Mouse (Mus musculus): ENCODE results near the gene Prkcsh. TPM values are rescaled to one million over a fixed set of nuclear protein-coding genes. Genes with fewer than 3 reads are reported as not detected.
A peak's percentile ranks its signal among the peaks of the same experiment; 100 is the strongest.

Gene Prkcsh
- polyA plus RNA-seq, 1 experiment from 2014 or later, result 52.6 TPM

DNA sequence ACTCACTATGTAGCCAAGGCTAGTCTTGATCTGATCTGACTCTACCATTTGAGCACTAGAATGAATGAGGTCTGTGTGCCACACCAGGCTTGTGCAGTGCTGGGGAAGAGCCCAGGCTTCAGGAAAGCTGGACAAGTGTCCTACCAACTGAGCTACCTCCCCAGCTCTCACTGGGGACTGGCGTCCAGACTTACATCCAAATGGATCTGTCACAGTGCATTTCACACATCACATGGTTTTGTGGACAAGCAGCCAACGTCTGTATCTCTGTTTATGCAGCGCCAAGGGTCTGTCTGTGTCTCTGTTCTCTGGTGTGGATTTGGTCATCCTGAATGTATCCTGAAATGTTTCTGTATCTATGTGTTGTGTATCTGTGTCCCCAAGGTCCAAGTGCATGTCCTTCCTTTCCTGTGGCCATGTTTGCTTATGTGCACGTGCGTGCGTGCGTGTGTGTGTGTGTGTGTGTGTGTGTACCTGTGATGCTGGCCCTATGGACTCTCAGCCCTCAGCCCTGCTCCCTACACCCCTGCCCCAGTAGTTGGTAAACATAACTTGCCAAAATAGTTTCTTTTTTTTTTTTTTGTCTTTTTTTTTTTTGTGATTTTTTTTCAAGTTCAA, 14.7 kb downstream of the Prkcsh start:
- Histone ChIP-seq H3K4me3 (replicated peaks) (no peak overlapping the region), H3K27ac (no peak overlapping the region), H3K27me3 (no peaks in the 10 kb centered on the region), H3K9me3 (replicated peaks) (no peaks in the 10 kb centered on the region), H3K9ac (no peak overlapping the region), H3K36me3 (peaks cover 25% of the 10 kb centered on the region), H3K4me1 (replicated peaks) (0 out of 2 replicates have a peak, but pooled peaks cover 3% of the 10 kb centered on the region), H3K4me2 (no peak overlapping the region)
- 68% methylated on average over 7 of the region's 7 CpGs for WGBS (ENCODE audit: insufficient replicate concordance)
- DNase-seq (no peak), ATAC-seq (ENCODE audit: low read depth) (0 out of 2 replicates have a peak, but pooled peaks have one; percentile 25)

DNA sequence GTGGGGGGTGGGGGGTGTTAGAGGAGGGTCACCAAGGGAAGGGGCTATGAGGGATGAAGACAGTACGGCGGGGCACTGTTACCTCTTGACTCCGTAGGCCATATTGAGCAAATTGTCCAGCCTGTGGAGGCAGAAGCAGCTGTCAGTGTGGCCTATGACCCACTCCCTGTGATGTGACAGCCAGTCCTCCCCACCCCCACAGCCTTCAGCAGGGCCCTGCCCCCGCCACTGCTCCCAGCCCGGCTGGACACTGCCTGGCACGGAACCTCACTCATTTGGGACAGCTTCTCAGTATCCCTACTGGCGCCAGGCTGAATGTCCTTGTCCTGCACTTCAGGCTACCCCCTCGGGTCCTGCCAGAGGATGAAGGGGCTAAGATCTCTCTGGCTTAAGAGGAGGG, 22.0 kb downstream of the Prkcsh start:
- H3K4me1 ChIP-seq (replicated peaks), result peaks cover 14% of the 10 kb centered on the region
- WGBS (ENCODE audit: insufficient replicate concordance), result 62% methylated on average over 8 of the region's 8 CpGs
- no peak for DNase-seq
- no peaks in the 10 kb centered on the region for H3K36me3 ChIP-seq
- H3K9ac ChIP-seq, result no peak overlapping the region
- no peak overlapping the region for H3K27ac ChIP-seq
- H3K4me2 ChIP-seq, result no peak overlapping the region
- peak; percentile 58; the same call in 1 of the 2 replicates for ATAC-seq (ENCODE audit: low read depth)
- H3K27me3 ChIP-seq, result peaks cover 4% of the 10 kb centered on the region
- no peaks in the 10 kb centered on the region for H3K9me3 ChIP-seq (replicated peaks)
- no peak overlapping the region for H3K4me3 ChIP-seq (replicated peaks)

DNA sequence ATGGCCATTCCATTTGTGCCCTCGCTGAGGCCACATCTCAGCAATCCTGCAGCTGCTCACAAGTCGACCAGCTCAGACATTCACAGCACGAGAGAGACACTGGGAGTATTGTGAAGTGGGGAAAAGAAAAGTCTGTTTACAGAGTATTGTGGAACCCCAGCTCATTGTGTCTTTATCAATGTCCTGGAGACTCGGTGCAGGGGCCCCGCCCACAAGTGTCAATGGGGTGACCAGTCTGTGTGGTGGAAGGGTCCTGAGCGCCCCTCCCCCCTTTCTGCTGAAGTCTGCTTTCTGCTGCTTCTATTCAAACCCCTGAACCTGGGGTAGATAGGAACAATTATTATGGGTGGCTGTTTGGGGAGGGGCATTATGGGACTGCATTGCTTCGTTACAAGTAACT, 25.9 kb downstream of the Prkcsh start:
- Histone ChIP-seq H3K4me2 (no peak overlapping the region), H3K4me3 (replicated peaks) (no peak overlapping the region), H3K9me3 (replicated peaks) (no peaks in the 10 kb centered on the region), H3K27me3 (peaks cover 10% of the 10 kb centered on the region; the same call in 1 of the 2 replicates), H3K36me3 (no peaks in the 10 kb centered on the region), H3K4me1 (replicated peaks) (peaks cover 14% of the 10 kb centered on the region), H3K9ac (no peak overlapping the region), H3K27ac (no peak overlapping the region)
- ATAC-seq (ENCODE audit: low read depth), result no peak
- DNase-seq, result no peak
- 36% methylated on average over 7 of the region's 7 CpGs for WGBS (ENCODE audit: insufficient replicate concordance)

DNA sequence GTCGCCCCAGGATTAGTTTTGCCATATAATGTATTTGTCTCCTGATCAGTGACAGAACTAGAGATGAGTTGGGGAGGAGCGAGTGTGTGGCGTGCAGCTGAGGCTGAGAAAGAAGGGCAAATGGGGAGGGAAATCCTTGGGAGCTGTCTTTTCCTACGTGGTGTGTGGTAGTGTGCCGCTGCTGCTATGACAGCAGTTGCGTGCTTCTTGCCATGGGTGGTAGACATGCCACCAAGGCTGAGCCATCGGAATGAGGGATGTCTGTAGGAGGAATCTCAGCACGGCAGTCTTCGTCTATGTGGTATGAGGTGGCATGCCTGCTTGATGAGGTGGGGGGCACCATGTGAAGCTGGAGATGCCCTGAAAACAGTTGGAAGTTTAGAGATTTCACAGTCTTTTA, 27.8 kb downstream of the Prkcsh start:
- H3K9me3 ChIP-seq (replicated peaks), result no peaks in the 10 kb centered on the region
- H3K36me3 ChIP-seq, result no peaks in the 10 kb centered on the region
- H3K27ac ChIP-seq, result no peak overlapping the region
- WGBS (ENCODE audit: insufficient replicate concordance), result 76% methylated on average over 9 of the region's 9 CpGs
- peaks cover 10% of the 10 kb centered on the region for H3K4me1 ChIP-seq (replicated peaks)
- no peak for DNase-seq
- ATAC-seq (ENCODE audit: low read depth), result no peak
- H3K4me2 ChIP-seq, result no peak overlapping the region
- no peak overlapping the region for H3K9ac ChIP-seq
- peaks cover 6% of the 10 kb centered on the region; the same call in 1 of the 2 replicates for H3K27me3 ChIP-seq
- no peak overlapping the region for H3K4me3 ChIP-seq (replicated peaks)

DNA sequence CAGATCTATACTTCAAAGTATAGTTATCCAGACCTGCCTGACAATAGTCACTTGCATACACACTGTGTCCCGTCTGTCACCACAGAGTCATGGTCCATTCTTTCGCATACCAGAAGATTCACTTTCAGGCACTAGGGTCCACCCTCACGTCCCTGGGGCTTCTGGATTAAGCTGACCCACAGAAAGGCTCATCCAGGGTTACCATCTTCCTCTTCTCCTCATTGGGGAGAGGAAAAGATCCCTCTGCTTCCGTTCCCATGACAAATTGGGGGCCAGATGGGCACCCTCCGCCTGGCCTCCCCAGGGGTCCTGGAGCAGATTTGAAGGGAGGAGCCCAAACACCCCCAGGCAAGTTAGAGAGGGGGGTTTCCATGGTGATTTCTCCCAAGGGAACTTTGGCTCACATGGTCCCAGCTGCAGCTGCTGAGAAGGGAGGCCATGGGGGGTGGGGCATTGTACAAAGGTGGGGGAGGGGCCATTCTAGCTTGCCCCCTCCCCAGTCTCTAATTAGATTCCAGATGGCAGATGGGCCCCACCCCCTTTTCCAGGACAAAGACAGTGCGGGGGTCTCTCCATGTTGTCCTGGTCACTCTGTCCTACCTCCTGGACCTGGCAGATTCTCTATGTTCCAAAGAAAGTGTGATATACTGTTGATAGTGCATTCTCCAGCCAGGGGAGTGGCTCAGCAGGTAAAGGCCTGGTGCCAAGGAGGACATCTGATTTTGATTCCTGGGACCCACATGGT, 32.9 kb downstream of the Prkcsh start:
- Histone ChIP-seq H3K27ac (no peak overlapping the region), H3K4me1 (replicated peaks) (no peaks in the 10 kb centered on the region), H3K9ac (no peak overlapping the region), H3K36me3 (no peaks in the 10 kb centered on the region), H3K9me3 (replicated peaks) (no peaks in the 10 kb centered on the region), H3K27me3 (peaks cover 6% of the 10 kb centered on the region; the same call in 1 of the 2 replicates), H3K4me3 (replicated peaks) (no peak overlapping the region), H3K4me2 (no peak overlapping the region)
- DNase-seq, result no peak
- WGBS (ENCODE audit: insufficient replicate concordance), result 52% methylated on average over 6 of the region's 6 CpGs
- ATAC-seq (ENCODE audit: low read depth), result no peak

DNA sequence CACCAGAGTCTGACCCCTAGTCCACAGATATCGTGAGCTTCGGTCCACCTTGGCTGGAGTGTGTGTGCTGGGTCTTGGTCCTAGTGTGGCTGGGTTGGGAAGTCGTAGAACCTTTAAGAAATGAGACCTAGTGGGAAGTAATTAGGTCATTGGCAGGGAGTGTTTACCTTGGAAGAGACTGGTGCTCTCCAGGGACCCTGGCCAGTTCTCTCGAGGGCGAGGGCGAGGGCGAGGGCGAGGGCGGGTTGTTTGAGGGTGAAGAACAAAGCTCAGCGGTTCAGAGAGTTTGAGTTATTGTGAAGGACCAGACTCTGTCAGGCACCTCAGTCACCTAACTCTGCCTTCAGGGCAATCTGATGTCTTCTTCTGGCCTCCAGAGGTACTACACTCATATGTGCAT, 35.2 kb downstream of the Prkcsh start:
- 63% methylated on average over 10 of the region's 10 CpGs for WGBS (ENCODE audit: insufficient replicate concordance)
- H3K4me3 ChIP-seq (replicated peaks), result no peak overlapping the region
- H3K9ac ChIP-seq, result no peak overlapping the region
- ATAC-seq (ENCODE audit: low read depth) (no peak), DNase-seq (no peak)
- H3K27ac ChIP-seq, result no peak overlapping the region
- H3K9me3 ChIP-seq (replicated peaks), result no peaks in the 10 kb centered on the region
- no peaks in the 10 kb centered on the region for H3K27me3 ChIP-seq
- H3K4me2 ChIP-seq, result no peak overlapping the region
- H3K36me3 ChIP-seq, result no peaks in the 10 kb centered on the region
- no peaks in the 10 kb centered on the region for H3K4me1 ChIP-seq (replicated peaks)

DNA sequence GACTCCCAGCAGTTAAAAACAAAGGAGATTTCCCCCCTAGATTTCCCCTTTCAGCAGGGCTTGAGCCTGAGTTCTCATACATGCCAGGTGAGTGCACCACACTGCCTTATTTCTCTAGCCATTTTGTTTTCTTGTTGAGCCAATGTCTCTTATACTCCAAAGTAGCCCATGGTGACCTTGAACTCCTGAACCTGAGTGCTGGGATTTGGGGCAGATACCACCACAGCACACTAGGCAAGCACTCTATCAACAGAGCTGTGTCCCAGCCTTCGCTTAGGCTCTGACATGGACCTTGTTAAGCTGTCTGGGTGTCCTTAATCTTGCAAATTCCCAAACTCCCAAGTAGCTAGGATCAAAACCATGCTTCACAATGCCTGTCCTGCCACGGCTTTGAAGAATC, 39.2 kb downstream of the Prkcsh start:
- H3K4me2 ChIP-seq, result no peak overlapping the region

DNA sequence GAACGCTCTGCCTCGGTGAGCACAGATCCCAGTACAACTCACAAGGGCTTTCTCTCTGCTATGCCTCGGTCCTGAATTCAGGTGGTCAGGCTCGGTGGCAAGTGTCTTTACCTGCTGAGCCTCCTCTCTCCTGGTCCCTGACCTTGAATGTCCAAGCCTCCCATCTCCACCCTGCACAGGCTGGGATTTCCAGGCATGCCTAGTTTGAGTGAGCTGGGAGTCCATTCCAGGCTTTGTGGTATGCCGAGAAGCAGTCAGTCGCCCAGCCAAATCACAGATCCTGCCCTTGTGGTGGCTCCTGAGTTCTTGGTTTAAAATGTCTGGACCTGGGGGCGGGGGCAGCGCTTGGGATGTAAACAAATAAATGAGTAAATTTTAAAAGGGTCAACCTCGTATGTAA, 44.7 kb downstream of the Prkcsh start:
- DNase-seq, result no peak
- Histone ChIP-seq H3K4me3 (replicated peaks) (no peak overlapping the region), H3K9ac (no peak overlapping the region), H3K36me3 (no peaks in the 10 kb centered on the region), H3K4me2 (no peak overlapping the region), H3K4me1 (replicated peaks) (peaks cover 29% of the 10 kb centered on the region), H3K27me3 (peaks cover 50% of the 10 kb centered on the region), H3K9me3 (replicated peaks) (no peaks in the 10 kb centered on the region), H3K27ac (no peak overlapping the region)
- 49% methylated on average over 9 of the region's 9 CpGs for WGBS (ENCODE audit: insufficient replicate concordance)
- no peak for ATAC-seq (ENCODE audit: low read depth)

More for the DNA sequence above, 39.2 kb downstream of the Prkcsh start:
- Histone ChIP-seq H3K9ac (no peak overlapping the region), H3K4me3 (replicated peaks) (no peak overlapping the region), H3K36me3 (no peaks in the 10 kb centered on the region), H3K27me3 (peaks cover 2% of the 10 kb centered on the region; the same call in 1 of the 2 replicates), H3K9me3 (replicated peaks) (no peaks in the 10 kb centered on the region), H3K27ac (no peak overlapping the region), H3K4me1 (replicated peaks) (no peaks in the 10 kb centered on the region)
- 49% methylated on average over 2 of the region's 2 CpGs for WGBS (ENCODE audit: insufficient replicate concordance)
- DNase-seq, result no peak
- no peak for ATAC-seq (ENCODE audit: low read depth)

DNA sequence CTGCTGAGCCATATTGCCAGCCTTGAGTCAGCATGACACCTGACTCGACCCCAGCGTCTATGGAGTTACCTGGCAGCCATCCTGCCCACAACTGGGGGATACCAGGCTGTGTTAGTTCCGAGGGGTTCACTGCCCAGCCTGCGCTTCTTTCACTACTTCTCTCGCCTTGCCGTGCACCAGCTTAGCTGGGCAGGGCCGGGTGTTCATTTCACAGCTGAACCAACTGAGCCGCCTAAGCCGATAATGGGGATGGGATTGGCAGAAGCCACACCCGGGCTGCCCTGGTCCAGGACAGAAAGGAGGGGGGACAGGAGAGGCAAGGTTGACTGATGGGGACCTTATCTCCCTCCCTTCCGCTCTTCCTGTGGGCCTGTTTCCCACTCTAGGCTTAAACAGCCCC, 46.7 kb downstream of the Prkcsh start:
- WGBS (ENCODE audit: insufficient replicate concordance), result 61% methylated on average over 11 of the region's 11 CpGs
- no peak for ATAC-seq (ENCODE audit: low read depth)
- H3K27me3 ChIP-seq, result peaks cover 70% of the 10 kb centered on the region

DNA sequence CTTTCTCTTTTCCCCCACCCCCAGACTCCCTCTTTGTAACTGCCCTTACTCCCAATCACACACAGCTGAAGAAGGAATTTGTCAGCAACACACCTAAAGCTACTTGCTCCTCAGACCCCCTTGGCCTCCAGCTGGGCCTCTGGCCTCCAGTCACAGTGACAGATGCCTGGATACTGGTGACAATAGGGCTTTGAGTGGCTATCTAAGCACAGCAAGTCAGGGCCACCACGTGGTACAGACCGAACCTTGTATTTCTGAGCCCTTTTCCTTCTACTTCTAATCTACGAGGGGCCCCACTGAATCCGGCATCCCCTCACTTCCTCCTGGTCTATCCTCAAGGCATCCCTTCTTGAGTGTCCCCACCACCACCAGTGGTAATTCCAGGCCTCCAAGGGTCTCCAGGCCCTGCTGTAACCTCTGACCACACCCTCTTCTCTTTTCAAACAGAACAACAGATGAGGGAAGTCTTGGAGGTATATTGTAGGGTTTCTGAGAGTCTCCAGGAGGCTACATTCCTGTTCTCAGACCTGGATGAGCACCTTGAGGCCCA, 47.2 kb downstream of the Prkcsh start:
- Histone ChIP-seq H3K4me1 (replicated peaks) (peaks cover 35% of the 10 kb centered on the region), H3K36me3 (no peaks in the 10 kb centered on the region), H3K4me3 (replicated peaks) (no peak overlapping the region), H3K4me2 (peak overlapping the region; percentile 68; the same call in 1 of the 2 replicates), H3K9ac (no peak overlapping the region), H3K27me3 (peaks cover 74% of the 10 kb centered on the region), H3K9me3 (replicated peaks) (no peaks in the 10 kb centered on the region), H3K27ac (no peak overlapping the region)
- ATAC-seq (ENCODE audit: low read depth) (no peak), DNase-seq (no peak)
- WGBS (ENCODE audit: insufficient replicate concordance), result 49% methylated on average over 4 of the region's 4 CpGs

More for the DNA sequence above, 46.7 kb downstream of the Prkcsh start:
- H3K9ac ChIP-seq, result no peak overlapping the region
- H3K4me2 ChIP-seq, result no peak overlapping the region
- no peaks in the 10 kb centered on the region for H3K9me3 ChIP-seq (replicated peaks)
- no peak for DNase-seq
- no peak overlapping the region for H3K27ac ChIP-seq
- H3K36me3 ChIP-seq, result no peaks in the 10 kb centered on the region
- H3K4me1 ChIP-seq (replicated peaks), result peaks cover 30% of the 10 kb centered on the region
- no peak overlapping the region for H3K4me3 ChIP-seq (replicated peaks)

DNA sequence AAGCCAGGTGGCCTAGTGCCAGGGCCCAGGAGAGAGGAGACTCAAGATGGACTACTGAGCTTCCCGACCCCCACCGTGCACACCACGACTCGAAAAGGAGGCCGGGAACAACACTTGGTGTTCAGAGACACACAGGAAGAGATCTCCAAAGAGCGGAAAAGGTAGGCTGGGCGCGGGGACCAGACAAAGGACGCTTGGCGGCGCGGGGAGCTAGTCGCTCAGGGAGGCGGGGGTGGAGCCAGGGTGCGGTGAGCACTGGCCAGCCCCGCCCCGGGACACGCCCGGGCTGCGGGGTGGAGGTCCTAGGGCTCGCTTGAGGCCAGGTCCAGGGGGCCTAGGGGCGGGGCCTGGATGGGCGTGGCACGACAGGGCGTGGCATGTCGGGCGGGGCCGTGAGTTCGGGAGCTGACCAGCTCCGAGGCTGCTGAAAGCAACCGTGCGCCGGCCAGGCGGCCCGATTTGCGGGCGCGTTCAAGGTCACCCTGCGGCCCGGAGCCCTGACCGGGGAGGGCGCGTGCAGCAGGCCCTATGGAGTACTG, 47.8 kb downstream of the Prkcsh start:
- ATAC-seq (ENCODE audit: low read depth), result peak; percentile 72
- Histone ChIP-seq H3K4me2 (peak overlapping the region; percentile 68), H3K9ac (no peak overlapping the region), H3K27ac (no peak overlapping the region), H3K4me3 (replicated peaks) (peak overlapping the region; percentile 40), H3K9me3 (replicated peaks) (no peaks in the 10 kb centered on the region), H3K4me1 (replicated peaks) (peaks cover 41% of the 10 kb centered on the region), H3K36me3 (no peaks in the 10 kb centered on the region), H3K27me3 (peaks cover 81% of the 10 kb centered on the region)
- DNase-seq, result peak; percentile 79
- 1% methylated on average over 43 of the region's 43 CpGs for WGBS (ENCODE audit: insufficient replicate concordance)
